In the genomic region with DNA sequence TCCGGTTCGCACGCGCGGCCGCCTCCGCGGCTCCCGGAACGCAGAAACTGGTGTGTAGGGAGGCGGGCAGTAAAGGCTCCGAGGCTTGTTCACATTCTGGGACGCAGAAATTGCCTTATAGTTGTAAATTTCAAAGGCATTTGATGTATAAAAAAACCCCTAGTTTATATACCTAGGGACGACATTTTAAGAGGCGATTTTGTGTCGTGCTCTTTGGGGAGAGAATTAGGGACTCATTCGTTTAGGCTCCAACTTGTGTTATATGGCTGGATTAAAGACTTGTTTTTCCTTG, we compare ENCODE assay signal across 9 mouse cellular contexts. TPM values are rescaled to one million over a fixed set of nuclear protein-coding genes. Genes with fewer than 3 reads are reported as not detected.
A peak's percentile ranks its signal among the peaks of the same experiment; 100 is the strongest.
DNase-seq lines count a peak whose midpoint lies in the region; ATAC-seq and TF ChIP-seq lines count a peak whose summit lies in the region.
"Had no signal": no experiment of that assay in that cellular context is flagged by ENCODE, and none has a peak within 500 bp of the region (broad histone marks: within the 10 kb centered on the region; RNA-seq: fewer than 3 reads in every experiment).

No protein-coding gene starts in this region.

- no peak for TF ChIP-seq POLR2A in bone marrow macrophage, adult 2 months (IDR thresholded peaks at IDR 0.05; ENCODE audit: borderline replicate concordance, low read depth, low read length)

- H3K27me3 ChIP-seq in kidney, embryonic 14.5 days (ENCODE audit: control insufficient read depth, insufficient read depth, low read length) = no peaks in the 10 kb centered on the region
- no peaks in the 10 kb centered on the region for H3K27me3 ChIP-seq in hindbrain, embryonic 14.5 days (ENCODE audit: control insufficient read depth, insufficient read depth, low read length)
- no peaks in the 10 kb centered on the region for H3K27me3 ChIP-seq in midbrain, embryonic 14.5 days (ENCODE audit: control insufficient read depth, insufficient read depth, low read length)

- no peak for ATAC-seq in kidney, embryonic 14.5 days (ENCODE audit: low FRiP score, low TSS enrichment)
- ATAC-seq in hindbrain, embryonic 14.5 days (ENCODE audit: low FRiP score) = no peak
- no peak for ATAC-seq in midbrain, embryonic 14.5 days (ENCODE audit: low FRiP score, low TSS enrichment)

- H3K9me3 ChIP-seq in kidney, embryonic 14.5 days (ENCODE audit: control insufficient read depth, low read length) = no peaks in the 10 kb centered on the region
- H3K9me3 ChIP-seq in hindbrain, embryonic 14.5 days (ENCODE audit: control insufficient read depth, low read length) = no peaks in the 10 kb centered on the region
- H3K9me3 ChIP-seq in midbrain, embryonic 14.5 days (ENCODE audit: control insufficient read depth, low read length) = no peaks in the 10 kb centered on the region

- no peak for TF ChIP-seq CTCF in bone marrow macrophage, adult 2 months (IDR thresholded peaks at IDR 0.05; ENCODE audit: low read depth, low read length)

- peak overlapping the region; percentile 96 for H3K27ac ChIP-seq in kidney, embryonic 14.5 days (ENCODE audit: low read depth, low read length)
- H3K27ac ChIP-seq in bone marrow macrophage, adult 2 months (ENCODE audit: insufficient read depth, low read depth, low read length) = peak overlapping the region; percentile 89
- peak overlapping the region; percentile 96 for H3K27ac ChIP-seq in hindbrain, embryonic 14.5 days
- peak overlapping the region; percentile 95 for H3K27ac ChIP-seq in midbrain, embryonic 14.5 days (replicated peaks; ENCODE audit: low read depth, low read length)

- peaks cover 15% of the 10 kb centered on the region; the same call in 1 of the 2 replicates for H3K4me1 ChIP-seq in kidney, embryonic 14.5 days (ENCODE audit: control insufficient read depth, insufficient read depth, low read length)
- peaks cover 24% of the 10 kb centered on the region for H3K4me1 ChIP-seq in bone marrow macrophage, adult 2 months (ENCODE audit: control insufficient read depth, insufficient read depth, low read length)
- peaks cover 30% of the 10 kb centered on the region for H3K4me1 ChIP-seq in hindbrain, embryonic 14.5 days (replicated peaks; ENCODE audit: control insufficient read depth, insufficient read depth, low read length)
- H3K4me1 ChIP-seq in midbrain, embryonic 14.5 days (ENCODE audit: control insufficient read depth, insufficient read depth, low read length) = peaks cover 24% of the 10 kb centered on the region

- peak overlapping the region; percentile 64 for H3K4me2 ChIP-seq in kidney, embryonic 14.5 days (replicated peaks; ENCODE audit: low read depth, low read length)
- peak overlapping the region; percentile 81 for H3K4me2 ChIP-seq in hindbrain, embryonic 14.5 days (replicated peaks)
- peak overlapping the region; percentile 67 for H3K4me2 ChIP-seq in midbrain, embryonic 14.5 days (ENCODE audit: low read length)

- under 1% methylated on average over 17 of the region's 17 CpGs for WGBS in kidney, embryonic 14.5 days
- under 1% methylated on average over 17 of the region's 17 CpGs for WGBS in hindbrain, embryonic 14.5 days
- under 1% methylated on average over 17 of the region's 17 CpGs for WGBS in midbrain, embryonic 14.5 days

- H3K36me3 ChIP-seq in kidney, embryonic 14.5 days (ENCODE audit: control insufficient read depth, insufficient read depth, low read length) = peaks cover 27% of the 10 kb centered on the region
- peaks cover 24% of the 10 kb centered on the region for H3K36me3 ChIP-seq in hindbrain, embryonic 14.5 days (replicated peaks; ENCODE audit: control insufficient read depth, insufficient read depth)
- peaks cover 20% of the 10 kb centered on the region for H3K36me3 ChIP-seq in midbrain, embryonic 14.5 days (ENCODE audit: control insufficient read depth, insufficient read depth, low read length)

- peak overlapping the region; percentile 94 for H3K4me3 ChIP-seq in kidney, embryonic 14.5 days (ENCODE audit: low read length)
- peak overlapping the region; percentile 98 for H3K4me3 ChIP-seq in bone marrow macrophage, adult 2 months (ENCODE audit: insufficient read depth, low read length)
- peak overlapping the region; percentile 95 for H3K4me3 ChIP-seq in hindbrain, embryonic 14.5 days (replicated peaks; ENCODE audit: low read length)
- H3K4me3 ChIP-seq in midbrain, embryonic 14.5 days (replicated peaks; ENCODE audit: low read depth, low read length) = peak overlapping the region; percentile 94

- DNase-seq in kidney, postnatal 36 days = no peak
- peak; percentile 38 for DNase-seq in hindbrain, embryonic 14.5 days (ENCODE audit: low spot score)
- no peak for DNase-seq in midbrain, embryonic 14.5 days
- no peak for DNase-seq in layer of hippocampus, adult 18-20 months (ENCODE audit: low spot score in 2 of 2)
- no peak for DNase-seq in adrenal gland, adult 8-10 months
- no peak for DNase-seq in lung, postnatal 10 days

- peak overlapping the region; percentile 96 for H3K9ac ChIP-seq in kidney, embryonic 14.5 days (ENCODE audit: low read depth, low read length)
- H3K9ac ChIP-seq in hindbrain, embryonic 14.5 days = peak overlapping the region; percentile 97
- H3K9ac ChIP-seq in midbrain, embryonic 14.5 days (replicated peaks; ENCODE audit: low read length) = peak overlapping the region; percentile 89

RNA-seq across cellular contexts. Expression of gene Dnajc5, which starts 0.6 kb away (rescaled TPM):
- 41.5 and 82.2 TPM in 2 replicates for polyA plus RNA-seq in kidney, embryonic 14.5 days (2014; fragmentation: Nextera tagmentation; extraction: Ambion mirVana)
- 66.3 and 71.7 TPM in 2 replicates for polyA plus RNA-seq in bone marrow macrophage, adult 2 months (2012; ENCODE audit: insufficient read depth, insufficient read length, missing spikeins)
- polyA plus RNA-seq in hindbrain, embryonic 14.5 days (2014; fragmentation: Nextera tagmentation; extraction: Ambion mirVana) = 234 and 264 TPM in 2 replicates
- polyA plus RNA-seq in midbrain, embryonic 14.5 days (2014; fragmentation: Nextera tagmentation; extraction: Ambion mirVana) = 189 and 233 TPM in 2 replicates
- 100 to 1,000 TPM; 274 to 282 TPM for total RNA-seq in layer of hippocampus, adult 18-20 months (2021)
- total RNA-seq in adrenal gland, adult 8-10 months (2022) = 100 to 1,000 TPM; 105 to 115 (median 108) TPM

RNA-seq across cellular contexts. Expression of gene Tpd52l2, which starts 23.9 kb away (rescaled TPM):
- polyA plus RNA-seq in kidney, embryonic 14.5 days (2014; fragmentation: Nextera tagmentation; extraction: Ambion mirVana) = 175 and 184 TPM in 2 replicates
- polyA plus RNA-seq in bone marrow macrophage, adult 2 months (2012; ENCODE audit: insufficient read depth, insufficient read length, missing spikeins) = 61.9 and 65.6 TPM in 2 replicates
- polyA plus RNA-seq in hindbrain, embryonic 14.5 days (2014; fragmentation: Nextera tagmentation; extraction: Ambion mirVana) = 105 and 109 TPM in 2 replicates
- polyA plus RNA-seq in midbrain, embryonic 14.5 days (2014; fragmentation: Nextera tagmentation; extraction: Ambion mirVana) = 102 and 112 TPM in 2 replicates
- 10 to 100 TPM; 71.5 to 78.4 TPM for total RNA-seq in layer of hippocampus, adult 18-20 months (2021)
- total RNA-seq in adrenal gland, adult 8-10 months (2022) = 100 to 1,000 TPM; 117 to 138 (median 127) TPM

RNA-seq across cellular contexts. Expression of gene Abhd16b, which starts 27.9 kb away (rescaled TPM):
- polyA plus RNA-seq in kidney, embryonic 14.5 days (2014; fragmentation: Nextera tagmentation; extraction: Ambion mirVana) = 0.14 and 0.19 TPM in 2 replicates
- polyA plus RNA-seq in bone marrow macrophage, adult 2 months (2012; ENCODE audit: insufficient read depth, insufficient read length, missing spikeins) = not detected in 2 replicates
- polyA plus RNA-seq in hindbrain, embryonic 14.5 days (2014; fragmentation: Nextera tagmentation; extraction: Ambion mirVana) = not detected in 2 replicates
- polyA plus RNA-seq in midbrain, embryonic 14.5 days (2014; fragmentation: Nextera tagmentation; extraction: Ambion mirVana) = 0.12 TPM in 1 of 2 replicates, not detected in the other
- not detected for total RNA-seq in layer of hippocampus, adult 18-20 months (2021)
- not detected for total RNA-seq in adrenal gland, adult 8-10 months (2022)
- total RNA-seq: gastrocnemius, postnatal 4 days had no signal
